Mouse (Mus musculus) heart, embryonic 14.5 days (tissue): ENCODE data around the gene Mnd1. TPM values are rescaled to one million over a fixed set of nuclear protein-coding genes. Genes with fewer than 3 reads are reported as not detected.

Experiments used
- ATAC-seq: fragments of 200-750 bp; cut with Nextera tagmentation; 2 replicates; pipeline ENCODE4 v1.8.0; 2017; ENCODE audit warnings: low read depth, moderate TSS enrichment; ENCODE audit not compliant: insufficient number of reproducible peaks, insufficient read depth, low FRiP score
- H3K27ac ChIP-seq, 2 experiments: fragments of 200-500 bp in 1 of 2; fragments of 300-500 bp in 1 of 2; sonication (generic) in 1 of 2; replicated peaks in 1 of 2; 2 replicates each; pipeline ENCODE4 v1.5.1; 2012 to 2014; ENCODE audit warnings: low read depth in 2 of 2, low read length in 2 of 2, control low read depth in 1 of 2, mild to moderate bottlenecking in 1 of 2, mixed read lengths in 1 of 2; ENCODE audit not compliant: control insufficient read depth in 1 of 2, insufficient read depth in 1 of 2
- H3K27me3 ChIP-seq: fragments of 300-500 bp; sonication (generic); 2 replicates; pipeline ENCODE4 v1.6.1; 2014; ENCODE audit warnings: mild to moderate bottlenecking, low read length, control low read depth; ENCODE audit not compliant: control insufficient read depth, insufficient read depth
- H3K36me3 ChIP-seq: fragments of 300-500 bp; sonication (generic); 2 replicates; pipeline ENCODE4 v1.6.1; 2014; ENCODE audit warnings: mild to moderate bottlenecking, control low read depth, low read length, mixed read lengths; ENCODE audit not compliant: control insufficient read depth, insufficient read depth
- H3K4me1 ChIP-seq, 2 experiments: fragments of 200-500 bp in 1 of 2; fragments of 300-500 bp in 1 of 2; sonication (generic) in 1 of 2; 2 replicates each; pipeline ENCODE4 v1.6.1; 2012 to 2014; ENCODE audit warnings: low read length in 2 of 2, control low read depth in 1 of 2, mixed read lengths in 1 of 2; ENCODE audit not compliant: control insufficient read depth in 2 of 2, insufficient read depth in 2 of 2
- H3K4me2 ChIP-seq: fragments of 300-500 bp; sonication (generic); 2 replicates; pipeline ENCODE4 v1.6.1; 2014; ENCODE audit warnings: mild to moderate bottlenecking, low read length
- H3K4me3 ChIP-seq, 2 experiments: fragments of 200-500 bp in 1 of 2; fragments of 300-500 bp in 1 of 2; sonication (generic) in 1 of 2; 2 replicates each; pipeline ENCODE4 v1.5.1; 2012 to 2014; ENCODE audit warnings: low read length in 2 of 2, mild to moderate bottlenecking in 2 of 2, control low read depth in 1 of 2, low read depth in 1 of 2, moderate library complexity in 1 of 2; ENCODE audit not compliant: control insufficient read depth in 1 of 2, insufficient read depth in 1 of 2
- H3K9ac ChIP-seq: fragments of 300-500 bp; sonication (generic); 2 replicates; pipeline ENCODE4 v1.6.1; 2014; ENCODE audit warnings: mild to moderate bottlenecking, low read length
- H3K9me3 ChIP-seq: fragments of 300-500 bp; sonication (generic); 2 replicates; pipeline ENCODE4 v1.6.1; 2016; ENCODE audit warnings: low read length, control low read depth; ENCODE audit not compliant: control insufficient read depth
- WGBS: fragments of 180-500 bp; shearing (Covaris S2); extraction: QIAGEN DNeasy Blood & Tissue Kit; methylation state at CpG from one replicate; pipeline ENCODE4 v1.1.7; 2014; 5-methylcytosine and 5-hydroxymethylcytosine counted together
- polyA plus RNA-seq: library from polyadenylated mRNA; unstranded; fragments of >200 nt; fragmentation: Nextera tagmentation; extraction: Ambion mirVana; gene quantifications from 2 replicates; pipeline ENCODE4 v1.2.1, GENCODE M21; 2014

Gene Mnd1
- polyA plus RNA-seq, 1 experiment from 2014 or later, result 10.2 TPM

- WGBS, result 82% methylated on average over 3 of the region's 3 CpGs
- H3K27me3 ChIP-seq, result no peaks in the 10 kb centered on the region
- no peak overlapping the region for H3K9ac ChIP-seq
- H3K36me3 ChIP-seq, result no peaks in the 10 kb centered on the region
- H3K9me3 ChIP-seq, result no peaks in the 10 kb centered on the region
- H3K4me2 ChIP-seq, result no peak overlapping the region
- no peak for ATAC-seq
- H3K4me3 ChIP-seq, result no peak overlapping the region
- H3K4me1 ChIP-seq, result no peaks in the 10 kb centered on the region
- H3K27ac ChIP-seq, result no peak overlapping the region
These were observed 32.1 kb downstream of the Mnd1 start for GRCm38 (mm10) chr3:84123461-84123860.

GRCm38 (mm10) chr3:84118718-84119117, 36.9 kb downstream of the Mnd1 start:
- Histone ChIP-seq H3K9ac (no peak overlapping the region), H3K9me3 (no peaks in the 10 kb centered on the region), H3K4me2 (no peak overlapping the region), H3K4me1 (no peaks in the 10 kb centered on the region), H3K27ac (no peak overlapping the region), H3K27me3 (no peaks in the 10 kb centered on the region), H3K36me3 (no peaks in the 10 kb centered on the region), H3K4me3 (no peak overlapping the region)
- 78% methylated on average over 7 of the region's 7 CpGs for WGBS
- no peak for ATAC-seq

GRCm38 (mm10) chr3:84118178-84118577, 37.4 kb downstream of the Mnd1 start:
- H3K4me2 ChIP-seq, result no peak overlapping the region
- H3K9ac ChIP-seq, result no peak overlapping the region
- no peaks in the 10 kb centered on the region for H3K27me3 ChIP-seq
- H3K4me3 ChIP-seq, result no peak overlapping the region
- ATAC-seq, result no peak
- H3K9me3 ChIP-seq, result no peaks in the 10 kb centered on the region
- no peak overlapping the region for H3K27ac ChIP-seq
- 70% methylated on average over 7 of the region's 7 CpGs for WGBS
- no peaks in the 10 kb centered on the region for H3K36me3 ChIP-seq
- H3K4me1 ChIP-seq, result no peaks in the 10 kb centered on the region

GRCm38 (mm10) chr3:84108614-84109013, 47.0 kb downstream of the Mnd1 start:
- ATAC-seq, result no peak
- no peaks in the 10 kb centered on the region for H3K27me3 ChIP-seq
- H3K4me3 ChIP-seq, result no peak overlapping the region
- no peak overlapping the region for H3K4me2 ChIP-seq
- H3K27ac ChIP-seq, result no peak overlapping the region
- no peaks in the 10 kb centered on the region for H3K4me1 ChIP-seq
- H3K36me3 ChIP-seq, result no peaks in the 10 kb centered on the region
- H3K9me3 ChIP-seq, result no peaks in the 10 kb centered on the region
- no peak overlapping the region for H3K9ac ChIP-seq
- WGBS, result 66% methylated on average over 2 of the region's 2 CpGs

GRCm38 (mm10) chr3:84106106-84106505, 49.5 kb downstream of the Mnd1 start:
- no peak overlapping the region for H3K9ac ChIP-seq
- H3K36me3 ChIP-seq, result no peaks in the 10 kb centered on the region
- no peak overlapping the region for H3K4me3 ChIP-seq
- no peak overlapping the region for H3K4me2 ChIP-seq
- WGBS, result 59% methylated on average over 2 of the region's 2 CpGs
- no peak for ATAC-seq
- no peaks in the 10 kb centered on the region for H3K4me1 ChIP-seq
- H3K27me3 ChIP-seq, result no peaks in the 10 kb centered on the region
- H3K27ac ChIP-seq, result no peak overlapping the region
- H3K9me3 ChIP-seq, result no peaks in the 10 kb centered on the region

- Histone ChIP-seq H3K36me3 (no peaks in the 10 kb centered on the region), H3K9ac (no peak overlapping the region), H3K4me3 (no peak overlapping the region), H3K27me3 (no peaks in the 10 kb centered on the region), H3K27ac (no peak overlapping the region), H3K4me2 (no peak overlapping the region), H3K9me3 (no peaks in the 10 kb centered on the region), H3K4me1 (no peaks in the 10 kb centered on the region)
- ATAC-seq, result no peak
- 80% methylated on average over 2 of the region's 2 CpGs for WGBS
These were observed 52.0 kb downstream of the Mnd1 start for GRCm38 (mm10) chr3:84103536-84103935.

GRCm38 (mm10) chr3:84092875-84093274, 62.7 kb downstream of the Mnd1 start:
- no peak overlapping the region for H3K9ac ChIP-seq
- H3K4me3 ChIP-seq, result no peak overlapping the region
- no peaks in the 10 kb centered on the region for H3K9me3 ChIP-seq
- no peaks in the 10 kb centered on the region for H3K4me1 ChIP-seq
- H3K27ac ChIP-seq, result no peak overlapping the region
- no peak overlapping the region for H3K4me2 ChIP-seq
- ATAC-seq, result no peak
- WGBS, result 75% methylated on average over 2 of the region's 2 CpGs
- no peaks in the 10 kb centered on the region for H3K36me3 ChIP-seq
- no peaks in the 10 kb centered on the region for H3K27me3 ChIP-seq

GRCm38 (mm10) chr3:84090982-84091381, 64.6 kb downstream of the Mnd1 start:
- Histone ChIP-seq H3K9ac (no peak overlapping the region), H3K4me2 (no peak overlapping the region), H3K27me3 (no peaks in the 10 kb centered on the region), H3K9me3 (no peaks in the 10 kb centered on the region), H3K4me1 (no peaks in the 10 kb centered on the region), H3K27ac (no peak overlapping the region), H3K4me3 (no peak overlapping the region), H3K36me3 (no peaks in the 10 kb centered on the region)
- WGBS, result 39% methylated on average over 2 of the region's 2 CpGs
- no peak for ATAC-seq
